Mouse (Mus musculus) heart, embryonic 13.5 days (tissue): ENCODE data around the gene Dap. TPM values are rescaled to one million over a fixed set of nuclear protein-coding genes. Genes with fewer than 3 reads are reported as not detected.

Experiments
- ATAC-seq: fragments of 200-750 bp; cut with Nextera tagmentation; 2 replicates; pipeline ENCODE4 v1.8.0; 2017; ENCODE audit warnings: moderate TSS enrichment; ENCODE audit not compliant: insufficient number of reproducible peaks, low FRiP score, low TSS enrichment; ENCODE audit errors: extremely low read depth
- H3K27ac ChIP-seq: fragments of 300-500 bp; sonication (generic); replicated peaks from 2 replicates; pipeline ENCODE4 v1.5.1; 2015; ENCODE audit warnings: moderate library complexity, mild to moderate bottlenecking, inconsistent platforms
- H3K27me3 ChIP-seq: fragments of 300-500 bp; sonication (generic); replicated peaks from 2 replicates; pipeline ENCODE4 v1.6.1; 2015; ENCODE audit warnings: mild to moderate bottlenecking, inconsistent platforms
- H3K36me3 ChIP-seq: fragments of 300-500 bp; sonication (generic); 2 replicates; pipeline ENCODE4 v1.6.1; 2015; ENCODE audit warnings: mild to moderate bottlenecking, inconsistent platforms
- H3K4me1 ChIP-seq: fragments of 300-500 bp; sonication (generic); 2 replicates; pipeline ENCODE4 v1.6.1; 2015; ENCODE audit warnings: inconsistent platforms
- H3K4me2 ChIP-seq: fragments of 300-500 bp; sonication (generic); 2 replicates; pipeline ENCODE4 v1.6.1; 2015; ENCODE audit warnings: inconsistent platforms, mild to moderate bottlenecking, moderate library complexity
- H3K4me3 ChIP-seq: fragments of 300-500 bp; sonication (generic); 2 replicates; pipeline ENCODE4 v1.5.1; 2015; ENCODE audit warnings: moderate library complexity, mild to moderate bottlenecking, inconsistent platforms
- H3K9ac ChIP-seq: fragments of 300-500 bp; sonication (generic); 2 replicates; pipeline ENCODE4 v1.6.1; 2015; ENCODE audit warnings: inconsistent platforms, mild to moderate bottlenecking, moderate library complexity
- H3K9me3 ChIP-seq: fragments of 300-500 bp; sonication (generic); 2 replicates; pipeline ENCODE4 v1.6.1; 2016; ENCODE audit warnings: inconsistent platforms
- WGBS: fragments of 180-500 bp; shearing (Covaris S2); methylation state at CpG from one replicate; pipeline ENCODE4 v1.1.7; 2015; ENCODE audit warnings: mixed read lengths; 5-methylcytosine and 5-hydroxymethylcytosine counted together
- polyA plus RNA-seq: library from polyadenylated mRNA; unstranded; fragments of >200 nt; fragmentation: Nextera tagmentation; extraction: Ambion mirVana; gene quantifications from 2 replicates; pipeline ENCODE4 v1.2.1, GENCODE M21; 2015

Dap gene
- polyA plus RNA-seq, 1 experiment from 2014 or later = 56.2 TPM

- Histone ChIP-seq H3K27me3 (0 out of 2 replicates have a peak, but pooled peaks cover 3% of the 10 kb centered on the region), H3K27ac (no peak overlapping the region), H3K4me3 (no peak overlapping the region), H3K9me3 (no peaks in the 10 kb centered on the region), H3K9ac (no peak overlapping the region), H3K4me2 (no peak overlapping the region), H3K4me1 (no peaks in the 10 kb centered on the region), H3K36me3 (no peaks in the 10 kb centered on the region)
- WGBS = 83% methylated on average over 12 of the region's 12 CpGs
- no peak for ATAC-seq
Measured at GRCm38 (mm10) chr15:31265845-31266244, 41.7 kb downstream of the Dap start.

GRCm38 (mm10) chr15:31268148-31268547 lies 44.0 kb downstream of the Dap start:
- Histone ChIP-seq H3K27me3 (0 out of 2 replicates have a peak, but pooled peaks cover 3% of the 10 kb centered on the region), H3K36me3 (0 out of 2 replicates have a peak, but pooled peaks cover 4% of the 10 kb centered on the region), H3K4me3 (no peak overlapping the region), H3K4me1 (peaks cover 3% of the 10 kb centered on the region; the same call in 1 of the 2 replicates), H3K4me2 (no peak overlapping the region), H3K27ac (no peak overlapping the region), H3K9me3 (no peaks in the 10 kb centered on the region), H3K9ac (no peak overlapping the region)
- 87% methylated on average over 6 of the region's 6 CpGs for WGBS
- no peak for ATAC-seq

GRCm38 (mm10) chr15:31269558-31269957 lies 45.4 kb downstream of the Dap start:
- WGBS = 77% methylated on average over 4 of the region's 4 CpGs
- Histone ChIP-seq H3K9me3 (no peaks in the 10 kb centered on the region), H3K27me3 (0 out of 2 replicates have a peak, but pooled peaks cover 3% of the 10 kb centered on the region), H3K9ac (no peak overlapping the region), H3K4me3 (no peak overlapping the region), H3K36me3 (peaks cover 16% of the 10 kb centered on the region), H3K27ac (no peak overlapping the region), H3K4me1 (peaks cover 11% of the 10 kb centered on the region), H3K4me2 (no peak overlapping the region)
- ATAC-seq = no peak

DNA sequence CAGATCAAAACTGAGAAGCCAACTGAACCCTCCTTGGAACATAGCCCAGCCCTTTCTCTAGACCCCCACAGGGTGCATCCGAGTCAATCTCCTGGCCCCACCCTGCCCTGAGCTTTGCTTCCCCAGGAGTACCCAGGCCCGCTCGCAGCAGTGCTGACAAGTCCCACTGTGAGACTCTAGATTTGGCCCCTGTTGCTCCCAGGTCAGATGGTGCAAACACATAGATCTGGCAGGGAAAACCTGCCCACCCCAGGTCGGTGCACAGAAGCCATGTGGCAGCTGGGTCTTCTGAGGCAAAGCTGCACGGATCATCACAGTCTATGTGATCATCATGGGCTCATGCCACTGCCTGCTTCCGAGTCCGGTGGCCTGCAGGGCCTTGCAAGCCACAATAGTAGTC lies 48.6 kb downstream of the Dap start:
- WGBS = 73% methylated on average over 7 of the region's 7 CpGs
- no peak overlapping the region for H3K27ac ChIP-seq
- peaks cover 11% of the 10 kb centered on the region for H3K4me1 ChIP-seq
- H3K4me3 ChIP-seq = no peak overlapping the region
- no peak for ATAC-seq
- H3K4me2 ChIP-seq = no peak overlapping the region
- H3K9me3 ChIP-seq = no peaks in the 10 kb centered on the region
- peaks cover 17% of the 10 kb centered on the region for H3K36me3 ChIP-seq
- no peaks in the 10 kb centered on the region for H3K27me3 ChIP-seq
- no peak overlapping the region for H3K9ac ChIP-seq

DNA sequence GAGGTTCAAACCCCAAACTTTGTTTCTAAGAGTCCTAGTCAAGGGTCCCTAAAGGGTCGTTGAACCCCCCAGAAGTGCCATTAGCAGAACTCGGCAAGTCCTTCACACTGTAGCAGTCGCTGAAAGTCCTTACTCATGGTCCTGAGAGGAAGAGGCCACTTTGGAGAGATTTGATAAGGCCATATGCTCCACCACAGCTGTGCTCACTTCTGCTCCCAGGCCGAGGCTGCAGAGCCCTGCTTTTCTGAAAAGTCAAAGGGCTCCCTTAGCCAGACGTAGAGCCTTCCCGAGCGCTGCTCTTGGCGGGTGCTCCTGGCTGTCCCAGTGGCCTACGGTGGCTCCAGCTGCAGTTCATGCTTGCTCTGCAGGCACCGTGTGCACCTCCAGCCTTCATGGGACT lies 49.4 kb downstream of the Dap start:
- WGBS = 26% methylated on average over 10 of the region's 10 CpGs
- no peak for ATAC-seq
- no peak overlapping the region for H3K9ac ChIP-seq

GRCm38 (mm10) chr15:31278090-31278489 lies 54.0 kb downstream of the Dap start:
- H3K4me1 ChIP-seq = peaks cover 34% of the 10 kb centered on the region
- ATAC-seq = no peak
- H3K36me3 ChIP-seq = peaks cover 13% of the 10 kb centered on the region
- H3K4me2 ChIP-seq = no peak overlapping the region
- H3K9me3 ChIP-seq = no peaks in the 10 kb centered on the region
- no peaks in the 10 kb centered on the region for H3K27me3 ChIP-seq
- WGBS = 47% methylated on average over 4 of the region's 4 CpGs
- no peak overlapping the region for H3K27ac ChIP-seq
- no peak overlapping the region for H3K4me3 ChIP-seq
- no peak overlapping the region for H3K9ac ChIP-seq

More for the DNA sequence above, 49.4 kb downstream of the Dap start:
- H3K36me3 ChIP-seq = peaks cover 17% of the 10 kb centered on the region
- H3K27ac ChIP-seq = no peak overlapping the region
- no peaks in the 10 kb centered on the region for H3K9me3 ChIP-seq
- H3K4me1 ChIP-seq = peaks cover 18% of the 10 kb centered on the region
- no peaks in the 10 kb centered on the region for H3K27me3 ChIP-seq
- no peak overlapping the region for H3K4me2 ChIP-seq
- no peak overlapping the region for H3K4me3 ChIP-seq

DNA sequence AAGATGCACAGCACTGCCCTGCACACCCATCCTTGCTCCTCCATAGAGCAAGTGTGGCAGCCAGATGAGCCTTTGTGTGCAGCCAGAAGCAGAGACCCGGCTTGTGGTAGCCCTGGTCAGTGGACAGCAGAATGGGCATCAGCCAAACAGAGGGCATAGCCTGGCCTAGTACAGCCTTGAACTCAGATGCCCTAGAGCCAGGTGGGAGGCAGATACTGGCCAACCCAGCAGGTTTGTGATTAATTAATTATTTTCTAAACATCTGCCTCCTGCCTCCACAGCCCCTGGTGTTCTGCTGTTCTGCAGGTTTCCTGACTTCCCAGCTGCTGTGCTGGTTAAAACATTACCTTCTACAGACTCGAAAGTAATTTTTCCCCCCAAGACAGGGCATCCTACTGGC lies 55.0 kb downstream of the Dap start:
- no peak for ATAC-seq
- Histone ChIP-seq H3K36me3 (peaks cover 6% of the 10 kb centered on the region), H3K9me3 (no peaks in the 10 kb centered on the region), H3K9ac (no peak overlapping the region), H3K4me2 (no peak overlapping the region), H3K4me3 (no peak overlapping the region), H3K27me3 (no peaks in the 10 kb centered on the region), H3K27ac (no peak overlapping the region), H3K4me1 (peaks cover 25% of the 10 kb centered on the region)
- WGBS = 61% methylated on average over 2 of the region's 2 CpGs

GRCm38 (mm10) chr15:31279577-31280004 lies 55.5 kb downstream of the Dap start:
- Histone ChIP-seq H3K4me1 (peaks cover 25% of the 10 kb centered on the region), H3K27me3 (no peaks in the 10 kb centered on the region), H3K9me3 (no peaks in the 10 kb centered on the region), H3K27ac (no peak overlapping the region), H3K4me3 (no peak overlapping the region), H3K9ac (no peak overlapping the region), H3K4me2 (no peak overlapping the region), H3K36me3 (peaks cover under 1% of the 10 kb centered on the region)
- WGBS = 80% methylated on average over 6 of the region's 6 CpGs
- ATAC-seq = no peak

- no peak overlapping the region for H3K4me3 ChIP-seq
- no peak overlapping the region for H3K9ac ChIP-seq
- peaks cover 25% of the 10 kb centered on the region for H3K4me1 ChIP-seq
- no peak for ATAC-seq
- no peaks in the 10 kb centered on the region for H3K36me3 ChIP-seq
- no peaks in the 10 kb centered on the region for H3K27me3 ChIP-seq
- no peak overlapping the region for H3K4me2 ChIP-seq
- no peak overlapping the region for H3K27ac ChIP-seq
- WGBS = 78% methylated on average over 5 of the region's 5 CpGs
- no peaks in the 10 kb centered on the region for H3K9me3 ChIP-seq
Measured at GRCm38 (mm10) chr15:31280059-31280458, 55.9 kb downstream of the Dap start.

GRCm38 (mm10) chr15:31280683-31281082 lies 56.6 kb downstream of the Dap start:
- Histone ChIP-seq H3K27ac (no peak overlapping the region), H3K4me1 (peaks cover 25% of the 10 kb centered on the region), H3K4me2 (no peak overlapping the region), H3K27me3 (no peaks in the 10 kb centered on the region), H3K9ac (no peak overlapping the region), H3K9me3 (no peaks in the 10 kb centered on the region), H3K4me3 (no peak overlapping the region), H3K36me3 (no peaks in the 10 kb centered on the region)
- WGBS = 32% methylated on average over 2 of the region's 2 CpGs
- ATAC-seq = no peak

- no peaks in the 10 kb centered on the region for H3K9me3 ChIP-seq
- no peak for ATAC-seq
- H3K4me1 ChIP-seq = peaks cover 26% of the 10 kb centered on the region
- H3K36me3 ChIP-seq = no peaks in the 10 kb centered on the region
- no peaks in the 10 kb centered on the region for H3K27me3 ChIP-seq
- H3K4me3 ChIP-seq = no peak overlapping the region
- H3K27ac ChIP-seq = no peak overlapping the region
- 50% methylated on average over 13 of the region's 13 CpGs for WGBS
- no peak overlapping the region for H3K4me2 ChIP-seq
- H3K9ac ChIP-seq = no peak overlapping the region
Measured at GRCm38 (mm10) chr15:31281830-31282229, 57.7 kb downstream of the Dap start.

DNA sequence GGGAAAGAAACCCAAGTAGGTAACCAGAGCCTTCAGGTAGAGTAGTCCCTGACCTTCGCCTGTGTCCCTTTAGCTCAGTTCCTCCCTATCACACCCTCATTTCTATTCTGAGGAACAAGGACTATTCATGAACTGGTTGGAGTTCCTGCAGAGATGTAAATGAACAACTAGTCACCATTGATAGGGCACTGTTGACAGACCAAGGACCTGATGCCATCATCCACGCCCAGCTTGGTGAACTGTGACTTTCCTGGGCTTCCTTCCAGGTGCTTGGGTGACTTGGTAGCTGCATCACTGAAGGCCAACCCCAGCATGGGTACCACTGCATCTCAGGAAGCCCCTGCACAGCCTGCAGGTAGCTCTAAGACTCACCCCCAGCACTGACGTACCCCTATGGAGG lies 58.2 kb downstream of the Dap start:
- 67% methylated on average over 3 of the region's 3 CpGs for WGBS

More for the DNA sequence above, 58.2 kb downstream of the Dap start:
- H3K9ac ChIP-seq = no peak overlapping the region
- H3K4me1 ChIP-seq = peaks cover 28% of the 10 kb centered on the region
- H3K27me3 ChIP-seq = no peaks in the 10 kb centered on the region
- H3K36me3 ChIP-seq = no peaks in the 10 kb centered on the region
- H3K9me3 ChIP-seq = no peaks in the 10 kb centered on the region
- H3K4me2 ChIP-seq = no peak overlapping the region
- no peak overlapping the region for H3K27ac ChIP-seq
- H3K4me3 ChIP-seq = no peak overlapping the region
- no peak for ATAC-seq
